Mouse (Mus musculus): ENCODE data around the gene Olfr399. TPM values are rescaled to one million over a fixed set of nuclear protein-coding genes. Genes with fewer than 3 reads are reported as not detected.

The Olfr399 gene
- not detected in 2 replicates for polyA plus RNA-seq (2012; ENCODE audit: insufficient read depth, insufficient read length, missing spikeins)

- no peak for TF ChIP-seq POLR2A (IDR thresholded peaks at IDR 0.05; ENCODE audit: borderline replicate concordance, low read depth, low read length)
- no peak for TF ChIP-seq CTCF (IDR thresholded peaks at IDR 0.05; ENCODE audit: low read depth, low read length)
- H3K4me1 ChIP-seq (ENCODE audit: control insufficient read depth, insufficient read depth, low read length): no peaks in the 10 kb centered on the region
- H3K27ac ChIP-seq (ENCODE audit: insufficient read depth, low read depth, low read length): no peak within 1 kb of the TSS
- no peak within 1 kb of the TSS for H3K4me3 ChIP-seq (ENCODE audit: insufficient read depth, low read length)
Measured at GRCm38 (mm10) chr11:74056451-74056850, at the start of gene Olfr399, which contains the start of gene Olfr139. TSS of gene Olfr399 (minus strand) at chr11:74056615. TSS of gene Olfr139 (minus strand) at chr11:74056551.

DNA sequence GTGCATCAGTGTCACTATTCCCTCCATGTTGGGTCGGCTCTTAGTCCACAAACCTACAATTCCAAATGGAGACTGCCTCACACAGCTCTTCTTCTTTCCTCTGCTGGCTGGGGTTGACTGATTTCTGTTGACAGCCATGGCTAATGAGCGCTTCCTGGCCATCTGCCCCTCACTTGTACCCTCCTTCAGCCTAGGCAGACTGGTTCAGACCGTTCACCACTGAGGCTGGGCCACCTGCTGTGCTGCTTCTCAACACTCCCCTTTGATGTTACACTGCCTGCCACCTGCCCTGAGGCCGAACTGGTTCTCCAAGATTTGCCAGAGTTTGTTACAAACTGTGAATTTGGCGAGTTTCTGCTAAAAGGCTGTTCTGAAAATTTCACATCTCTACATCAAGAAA is 48.7 kb upstream of the Olfr399 start:
- TF ChIP-seq CTCF (IDR thresholded peaks at IDR 0.05; ENCODE audit: low read depth, low read length) (no peak), POLR2A (IDR thresholded peaks at IDR 0.05; ENCODE audit: borderline replicate concordance, low read depth, low read length) (no peak)
- H3K4me3 ChIP-seq (ENCODE audit: insufficient read depth, low read length): no peak overlapping the region
- no peak overlapping the region for H3K27ac ChIP-seq (ENCODE audit: insufficient read depth, low read depth, low read length)
- no peaks in the 10 kb centered on the region for H3K4me1 ChIP-seq (ENCODE audit: control insufficient read depth, insufficient read depth, low read length)

DNA sequence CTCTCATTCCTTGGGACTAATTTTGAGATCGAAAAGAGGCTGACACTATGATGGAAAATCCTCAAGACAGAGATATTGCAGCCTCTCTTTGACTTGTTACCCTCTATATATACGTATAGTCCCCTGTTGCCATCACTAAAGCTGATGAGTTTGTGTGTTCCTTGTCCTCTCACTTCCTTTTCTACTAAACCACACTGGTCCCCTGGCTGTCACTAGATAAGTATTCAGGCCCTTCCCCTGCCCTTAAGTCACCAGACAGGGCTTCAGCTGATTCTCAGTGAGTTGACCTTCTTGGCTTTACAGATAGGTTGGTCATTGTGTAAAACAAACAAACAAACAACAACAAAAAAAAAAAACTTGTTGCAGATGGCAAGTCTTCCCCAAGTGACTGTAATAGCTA is 45.1 kb upstream of the Olfr399 start:
- Histone ChIP-seq H3K4me1 (ENCODE audit: control insufficient read depth, insufficient read depth, low read length) (no peaks in the 10 kb centered on the region), H3K4me3 (ENCODE audit: insufficient read depth, low read length) (no peak overlapping the region), H3K27ac (ENCODE audit: insufficient read depth, low read depth, low read length) (no peak overlapping the region)
- no peak for TF ChIP-seq POLR2A (IDR thresholded peaks at IDR 0.05; ENCODE audit: borderline replicate concordance, low read depth, low read length)
- no peak for TF ChIP-seq CTCF (IDR thresholded peaks at IDR 0.05; ENCODE audit: low read depth, low read length)

DNA sequence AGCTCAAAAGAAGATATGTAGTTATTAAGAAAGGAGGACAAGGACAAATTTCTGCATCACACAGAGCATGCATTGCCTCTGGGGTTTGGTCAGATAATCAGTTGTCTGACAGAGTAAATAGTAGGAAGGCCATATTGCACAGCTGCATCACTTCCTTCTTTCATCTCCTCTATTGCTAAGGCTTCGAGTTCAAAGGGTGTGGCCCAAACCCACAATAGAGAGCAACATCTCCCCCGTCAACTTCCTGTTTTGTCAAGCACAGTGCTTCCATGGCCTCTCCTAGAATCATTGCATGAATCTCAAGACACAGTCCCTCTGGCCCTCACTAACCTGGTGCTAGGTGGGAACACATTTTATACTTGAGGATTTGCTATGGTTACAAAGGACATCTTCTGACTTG is 44.3 kb upstream of the Olfr399 start:
- TF ChIP-seq CTCF (IDR thresholded peaks at IDR 0.05; ENCODE audit: low read depth, low read length) (no peak), POLR2A (IDR thresholded peaks at IDR 0.05; ENCODE audit: borderline replicate concordance, low read depth, low read length) (no peak)
- Histone ChIP-seq H3K4me3 (ENCODE audit: insufficient read depth, low read length) (no peak overlapping the region), H3K4me1 (ENCODE audit: control insufficient read depth, insufficient read depth, low read length) (no peaks in the 10 kb centered on the region), H3K27ac (ENCODE audit: insufficient read depth, low read depth, low read length) (no peak overlapping the region)

DNA sequence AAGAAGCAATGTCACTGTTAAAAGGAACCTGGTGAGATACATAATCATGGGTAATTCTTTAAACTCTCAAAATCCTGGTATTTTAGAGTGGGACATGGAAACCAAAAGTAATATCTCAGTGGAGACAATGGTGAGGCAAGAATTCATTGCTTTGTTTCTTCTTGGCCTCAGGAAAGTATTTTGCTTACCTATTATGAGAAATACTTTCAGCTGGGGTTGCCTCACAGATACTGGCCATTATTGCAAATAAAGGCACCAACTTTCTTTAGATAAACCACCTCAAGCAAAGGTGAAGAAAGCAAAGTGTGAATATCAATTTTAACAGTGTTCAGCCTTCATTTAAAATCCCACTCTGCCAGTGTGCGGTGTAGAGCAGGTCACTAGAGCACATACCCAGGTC is 13.2 kb upstream of the Olfr399 start, which contains the start of gene Zfp616:
Gene Zfp616 (plus strand): TSS at position 301 of the 400 bp plus-strand sequence.
- no peak for TF ChIP-seq CTCF (IDR thresholded peaks at IDR 0.05; ENCODE audit: low read depth, low read length)
- no peak for TF ChIP-seq POLR2A (IDR thresholded peaks at IDR 0.05; ENCODE audit: borderline replicate concordance, low read depth, low read length)
- Histone ChIP-seq H3K27ac (ENCODE audit: insufficient read depth, low read depth, low read length) (no peak within 1 kb of the TSS), H3K4me3 (ENCODE audit: insufficient read depth, low read length) (no peak within 1 kb of the TSS), H3K4me1 (ENCODE audit: control insufficient read depth, insufficient read depth, low read length) (no peaks in the 10 kb centered on the region)

- Histone ChIP-seq H3K27ac (ENCODE audit: insufficient read depth, low read depth, low read length) (no peak overlapping the region), H3K4me1 (ENCODE audit: control insufficient read depth, insufficient read depth, low read length) (no peaks in the 10 kb centered on the region), H3K4me3 (ENCODE audit: insufficient read depth, low read length) (no peak overlapping the region)
- no peak for TF ChIP-seq CTCF (IDR thresholded peaks at IDR 0.05; ENCODE audit: low read depth, low read length)
- TF ChIP-seq POLR2A (IDR thresholded peaks at IDR 0.05; ENCODE audit: borderline replicate concordance, low read depth, low read length): no peak
Measured at GRCm38 (mm10) chr11:74051347-74051746, 5.1 kb downstream of the Olfr399 start.

Other genes starting within 250 kb of the Olfr399 start
- gene Olfr392, start 239.6 kb downstream of the Olfr399 start, polyA plus RNA-seq (2012; ENCODE audit: insufficient read depth, insufficient read length, missing spikeins): not detected in 2 replicates
- not detected in 2 replicates for gene Olfr393, start 205.2 kb downstream of the Olfr399 start, polyA plus RNA-seq (2012; ENCODE audit: insufficient read depth, insufficient read length, missing spikeins)
- gene Olfr394, start 165.8 kb downstream of the Olfr399 start, polyA plus RNA-seq (2012; ENCODE audit: insufficient read depth, insufficient read length, missing spikeins): not detected in 2 replicates
- gene Olfr395, start 147.3 kb downstream of the Olfr399 start, polyA plus RNA-seq (2012; ENCODE audit: insufficient read depth, insufficient read length, missing spikeins): not detected in 2 replicates
- not detected in 2 replicates for gene Olfr23, start 119.9 kb downstream of the Olfr399 start, polyA plus RNA-seq (2012; ENCODE audit: insufficient read depth, insufficient read length, missing spikeins)
- gene Olfr397, start 95.8 kb downstream of the Olfr399 start, polyA plus RNA-seq (2012; ENCODE audit: insufficient read depth, insufficient read length, missing spikeins): not detected in 2 replicates
- not detected in 2 replicates for gene Olfr398, start 66.2 kb downstream of the Olfr399 start, polyA plus RNA-seq (2012; ENCODE audit: insufficient read depth, insufficient read length, missing spikeins)
- gene Olfr139, start 64 bp downstream of the Olfr399 start, polyA plus RNA-seq (2012; ENCODE audit: insufficient read depth, insufficient read length, missing spikeins): not detected in 2 replicates
- gene Zfp616, start 13.3 kb upstream of the Olfr399 start, polyA plus RNA-seq (2012; ENCODE audit: insufficient read depth, insufficient read length, missing spikeins): 0.21 TPM in 1 of 2 replicates, not detected in the other
- gene Olfr401, start 57.1 kb upstream of the Olfr399 start, polyA plus RNA-seq (2012; ENCODE audit: insufficient read depth, insufficient read length, missing spikeins): not detected in 2 replicates
- gene Olfr402, start 96.9 kb upstream of the Olfr399 start, polyA plus RNA-seq (2012; ENCODE audit: insufficient read depth, insufficient read length, missing spikeins): not detected in 2 replicates
- not detected in 2 replicates for gene Olfr403, start 129.6 kb upstream of the Olfr399 start, polyA plus RNA-seq (2012; ENCODE audit: insufficient read depth, insufficient read length, missing spikeins)
- not detected in 2 replicates for gene Olfr43, start 154.8 kb upstream of the Olfr399 start, polyA plus RNA-seq (2012; ENCODE audit: insufficient read depth, insufficient read length, missing spikeins)
- not detected in 2 replicates for gene Olfr406, start 203.2 kb upstream of the Olfr399 start, polyA plus RNA-seq (2012; ENCODE audit: insufficient read depth, insufficient read length, missing spikeins)
- not detected in 2 replicates for gene Olfr59, start 227.1 kb upstream of the Olfr399 start, polyA plus RNA-seq (2012; ENCODE audit: insufficient read depth, insufficient read length, missing spikeins)

Data from bone marrow macrophage, adult 2 months (primary cell).